Mouse (Mus musculus) spleen, adult 18-20 months (tissue): ENCODE results near the gene Gm21992.
A peak's percentile ranks its signal among the peaks of the same experiment; 100 is the strongest.

Source experiments
- DNase-seq, 2 experiments: peaks; one replicate each; pipeline ENCODE4 v3.0.0; 2022; ENCODE audit warnings: mixed read lengths in 2 of 2

Gm21992 gene

GRCm38 (mm10) chr19:4811063-4811908, at the start of gene Gm21992, which contains the start of gene Rbm14:
Gene Gm21992 (minus strand): TSS chr19:4811612.
Gene Rbm14 (minus strand): TSS chr19:4811634.
- DNase-seq = peak; percentile 94 to 95

DNA sequence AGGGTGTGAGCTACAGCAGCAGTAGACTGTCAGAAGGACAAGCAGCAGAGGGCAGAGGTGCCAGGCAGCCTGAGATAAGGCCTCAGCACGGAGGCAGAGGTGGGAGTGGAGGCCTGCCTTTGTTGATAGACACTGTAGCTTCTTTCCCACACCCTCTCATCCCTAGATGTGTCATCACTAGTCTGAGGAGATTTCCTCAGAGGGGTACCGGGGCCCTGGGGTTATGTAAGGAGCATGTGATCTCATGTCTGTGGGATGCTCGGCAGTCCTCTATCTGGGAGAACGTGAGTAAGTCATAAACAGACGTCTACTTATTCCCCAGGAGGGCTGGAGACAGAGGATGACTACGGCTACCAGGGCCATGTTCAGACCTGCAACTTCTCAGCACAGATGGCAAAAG, 47.7 kb upstream of the Gm21992 start:
- DNase-seq = no peak

DNA sequence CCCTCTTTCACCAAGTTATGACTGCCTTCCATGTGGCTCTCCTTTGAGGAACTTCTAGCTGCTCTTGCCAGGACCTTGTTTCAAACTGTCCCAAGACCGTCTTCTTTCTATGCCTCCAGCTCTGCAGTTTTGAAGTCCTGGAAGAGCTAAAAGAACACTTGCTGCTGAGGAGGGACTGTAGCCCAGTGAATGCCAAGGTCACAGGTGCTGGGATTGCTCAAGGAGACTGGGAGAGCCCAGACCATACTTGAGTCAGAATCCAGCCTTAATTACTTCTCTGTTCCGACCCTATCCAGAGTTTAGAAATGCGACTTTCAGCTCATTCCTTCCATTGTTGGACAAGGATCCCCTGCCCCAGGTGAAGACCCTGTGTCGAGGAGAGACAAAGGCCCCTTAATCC, 44.5 kb upstream of the Gm21992 start:
- no peak for DNase-seq

DNA sequence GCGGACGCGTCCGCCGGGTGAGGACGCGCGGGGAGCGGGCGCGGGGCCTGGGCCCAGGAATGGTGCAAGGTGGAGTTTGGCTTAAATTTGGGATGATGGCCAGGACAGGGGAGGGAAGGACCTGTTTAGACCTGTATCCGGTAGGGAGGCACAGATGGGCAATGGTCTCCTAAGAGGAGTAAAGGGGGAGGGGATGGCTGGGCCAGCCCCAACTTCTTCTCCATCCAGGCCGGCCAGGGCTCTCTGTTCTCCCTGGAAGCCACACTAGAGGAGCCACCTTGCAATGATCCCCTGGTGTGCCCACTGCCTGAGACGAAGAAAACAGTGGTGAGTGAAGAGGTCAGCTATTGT, 44.0 kb upstream of the Gm21992 start:
- DNase-seq = no peak

DNA sequence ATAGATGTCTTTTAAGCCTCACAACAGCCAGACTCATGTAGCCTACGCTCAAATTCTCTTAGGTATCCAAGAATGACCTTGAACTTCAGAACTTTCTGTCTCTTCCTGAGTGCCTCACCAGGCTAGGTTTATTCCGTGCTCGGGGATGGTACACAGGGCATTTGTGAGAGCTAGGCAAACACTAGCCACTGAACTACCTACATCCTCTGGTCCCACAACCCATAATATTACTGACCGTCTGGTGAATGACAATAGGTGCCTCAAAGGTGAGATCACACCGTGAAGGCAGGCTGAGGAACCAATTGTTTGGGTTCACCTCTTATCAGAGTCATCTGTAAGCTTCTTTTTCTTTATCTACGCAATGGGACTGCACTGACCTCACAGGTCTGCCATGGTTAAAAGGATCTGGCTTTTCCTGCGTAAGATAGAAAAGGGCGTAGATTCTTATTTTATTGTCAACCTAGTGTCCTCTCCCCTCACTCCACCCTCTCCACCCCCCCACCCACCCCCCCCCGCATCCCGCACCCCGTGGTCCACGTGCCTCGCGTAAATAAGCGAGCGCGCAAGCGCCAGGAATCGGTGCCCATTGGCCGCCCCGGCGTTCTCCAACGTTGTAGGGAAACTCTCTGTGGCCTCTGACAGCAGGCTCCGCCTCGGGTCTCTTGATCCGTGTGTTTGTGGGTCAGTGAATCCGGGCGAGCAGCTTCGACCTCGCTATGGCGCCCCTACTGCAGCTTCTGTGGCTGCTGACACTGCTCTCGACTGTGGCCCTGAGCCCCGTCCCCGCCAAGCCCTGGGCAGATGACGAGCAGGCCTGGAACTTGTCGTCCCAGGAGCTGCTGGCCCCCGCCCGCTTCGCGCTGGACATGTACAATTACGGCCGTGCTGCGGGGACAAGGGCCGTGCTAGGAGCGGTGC, 43.4 kb upstream of the Gm21992 start, which contains the start of gene Ctsf:
Gene Ctsf (plus strand): TSS at position 579 of the 918 bp plus-strand sequence.
- DNase-seq = peak; percentile 30 to 35

DNA sequence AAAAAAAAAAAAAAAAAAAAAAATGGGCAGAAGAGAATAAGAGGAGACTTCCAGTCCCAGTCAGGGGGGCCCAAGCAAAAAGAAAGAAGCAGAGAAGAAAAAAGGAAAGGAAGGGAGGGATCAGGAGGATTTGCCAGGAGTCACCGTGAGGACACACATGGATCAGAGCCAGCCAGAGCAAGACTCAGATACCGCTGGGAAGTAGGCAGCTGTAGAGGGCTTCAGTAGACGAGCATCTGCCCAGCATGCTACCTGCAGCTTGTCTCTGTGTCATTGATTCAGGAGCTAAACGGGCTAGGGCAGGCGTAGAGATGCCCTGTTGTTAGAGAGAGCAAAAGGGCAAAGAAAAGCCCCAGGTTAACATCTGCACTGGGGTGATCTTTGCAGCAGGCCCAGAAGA, 38.9 kb upstream of the Gm21992 start:
- no peak for DNase-seq

GRCm38 (mm10) chr19:4849800-4850199, 38.4 kb upstream of the Gm21992 start:
- DNase-seq = no peak

DNA sequence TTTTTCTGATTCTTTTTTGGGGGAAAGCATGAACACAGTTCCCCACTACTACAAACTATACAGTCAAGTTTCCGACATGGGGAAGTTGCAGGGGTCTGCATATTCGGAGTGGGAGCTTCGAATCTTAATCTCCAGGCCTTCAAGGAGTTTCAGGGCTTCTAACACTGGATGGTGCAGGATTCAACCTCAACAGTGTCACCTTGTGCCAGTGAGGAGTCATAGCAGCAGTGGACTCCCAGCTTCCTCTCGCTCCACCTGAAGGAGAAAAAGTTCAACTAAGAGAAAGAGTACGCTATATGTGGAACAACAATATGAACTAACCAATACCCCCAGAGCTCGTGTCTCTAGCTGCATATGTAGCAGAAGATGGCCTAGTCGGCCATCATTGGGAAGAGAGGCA, 36.1 kb upstream of the Gm21992 start:
- DNase-seq = no peak

DNA sequence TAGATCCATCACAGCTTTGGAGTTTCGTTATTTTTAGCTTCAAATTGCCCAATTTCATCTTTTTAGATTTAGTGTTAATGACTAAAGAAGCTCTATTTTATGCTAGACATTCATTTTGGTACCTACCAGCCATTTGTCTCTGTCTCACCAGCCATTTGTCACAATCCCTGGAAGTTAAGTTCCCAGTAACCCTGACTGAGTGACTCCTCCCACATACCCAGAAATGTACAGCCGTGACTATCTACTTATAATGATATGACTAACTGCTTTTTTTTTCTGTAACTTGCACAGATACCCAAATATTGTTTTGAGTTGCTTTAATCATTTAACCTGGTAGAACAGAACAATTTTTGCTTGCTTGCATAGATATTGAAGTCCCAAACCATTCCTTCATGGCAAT, 34.4 kb upstream of the Gm21992 start:
- no peak for DNase-seq

- DNase-seq = no peak
Observed at GRCm38 (mm10) chr19:4842611-4843010, 31.2 kb upstream of the Gm21992 start.

DNA sequence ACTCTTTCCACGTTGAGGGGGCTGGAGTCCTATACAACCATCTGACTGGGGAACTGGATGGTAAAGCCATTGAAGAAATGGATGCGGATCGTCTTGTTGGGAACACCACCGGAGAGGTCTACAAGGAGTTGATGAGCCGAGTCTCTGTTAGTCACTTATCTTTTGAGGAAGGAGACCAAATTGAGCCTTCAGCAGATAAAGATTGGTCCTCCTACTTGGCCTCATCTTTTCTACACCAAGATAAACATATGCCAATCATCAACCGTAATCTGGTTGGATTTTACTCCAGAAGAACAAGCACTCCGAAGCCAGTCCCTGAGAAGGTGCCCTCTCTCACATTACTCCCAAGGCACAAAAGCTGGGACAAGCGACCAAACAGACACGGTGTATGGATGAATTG, 29.4 kb upstream of the Gm21992 start:
- DNase-seq = no peak

GRCm38 (mm10) chr19:4839149-4839548, 27.7 kb upstream of the Gm21992 start, which contains the start of the genes Ccs and Ccdc87:
Gene Ccs (minus strand): TSS chr19:4839332.
Gene Ccdc87 (plus strand): TSS chr19:4839366.
- DNase-seq = peak; percentile 89 to 92

DNA sequence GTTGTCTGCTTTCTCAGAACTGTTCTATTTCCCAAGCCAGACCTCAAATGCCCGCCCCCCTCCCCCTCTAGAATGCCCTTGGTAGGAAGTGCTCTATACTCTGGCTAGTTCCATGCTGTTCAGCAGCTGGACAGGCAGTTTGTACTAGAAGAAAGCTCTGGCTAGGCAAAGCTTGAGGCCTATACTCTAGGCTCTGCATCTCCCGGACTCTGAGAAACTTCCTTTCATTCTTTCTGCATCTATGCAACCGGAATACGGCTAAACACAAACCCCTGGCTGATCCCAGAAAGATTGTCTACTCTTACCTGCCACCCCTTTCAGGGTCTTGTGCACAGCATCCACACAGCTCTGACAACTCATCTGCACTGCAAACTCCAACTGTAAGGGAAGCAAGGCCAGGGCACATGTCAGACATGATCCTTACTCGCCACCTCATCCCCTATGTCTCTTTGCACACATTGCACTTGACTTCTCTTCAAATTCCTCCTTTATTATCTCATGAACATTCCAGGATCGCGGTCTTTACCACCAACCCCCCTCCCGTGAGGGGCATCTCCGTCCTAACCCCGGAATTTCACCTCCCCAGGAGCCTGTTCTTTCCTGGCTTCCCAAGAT, 27.2 kb upstream of the Gm21992 start:
- DNase-seq = no peak

DNA sequence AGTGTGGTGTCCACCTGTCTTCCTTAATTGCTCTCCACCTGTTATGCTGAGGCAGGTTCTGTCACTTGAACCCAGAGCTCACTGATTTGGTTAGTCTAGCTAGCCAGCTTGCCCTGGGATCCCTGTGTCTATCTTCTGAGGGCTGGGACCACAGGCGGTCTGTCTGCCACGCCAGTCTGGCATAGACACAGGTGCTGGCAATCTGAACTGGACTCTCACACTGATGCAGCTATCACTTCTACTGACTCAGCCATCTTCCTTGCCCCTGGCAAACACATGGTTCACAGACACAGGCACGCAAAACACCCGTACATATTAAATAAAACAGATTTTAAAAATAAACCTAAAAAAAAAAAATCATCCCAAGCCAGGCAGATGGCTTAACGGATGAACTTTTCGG, 25.6 kb upstream of the Gm21992 start:
- no peak for DNase-seq

DNA sequence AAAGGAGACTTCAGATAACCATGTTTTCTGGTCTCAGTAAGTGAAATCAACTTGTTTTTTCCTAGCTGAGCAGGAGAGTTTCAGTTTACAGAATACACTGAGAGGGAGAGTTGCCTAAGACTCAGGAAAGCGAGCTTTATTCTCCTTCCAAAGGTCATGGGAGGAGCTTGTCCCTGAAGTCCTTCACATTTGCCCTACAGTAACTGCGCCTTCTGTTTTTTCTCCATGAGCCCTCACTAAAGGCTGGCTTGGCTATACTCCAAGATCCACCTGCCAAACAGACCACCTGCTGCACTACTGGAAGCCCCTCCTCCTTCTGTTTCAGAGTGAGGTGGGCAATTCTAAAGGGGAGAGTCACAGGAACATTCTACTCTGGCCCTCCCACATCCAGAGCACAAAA, 24.7 kb upstream of the Gm21992 start:
- DNase-seq = no peak

- no peak for DNase-seq
Observed at GRCm38 (mm10) chr19:4833977-4834376, 22.6 kb upstream of the Gm21992 start.

DNA sequence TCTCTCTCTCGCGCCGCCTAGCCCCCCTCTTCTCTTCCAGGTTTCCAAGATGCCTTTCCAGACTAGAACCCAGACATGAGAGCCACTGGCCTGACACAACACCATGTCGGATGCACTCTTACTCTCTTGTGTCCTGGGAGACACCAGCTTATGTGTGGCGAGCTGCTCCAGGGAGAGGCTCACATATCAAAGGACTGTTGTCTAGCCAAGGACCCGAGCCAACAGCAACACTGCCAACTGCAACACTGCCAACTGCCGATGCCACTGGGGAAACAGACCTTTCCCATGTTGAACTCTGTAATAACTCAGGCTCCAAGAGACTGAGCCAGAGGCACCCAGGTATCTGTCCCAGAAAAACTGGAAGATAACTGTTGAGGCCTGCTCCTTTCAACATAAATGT, 17.7 kb upstream of the Gm21992 start:
- DNase-seq = no peak

DNA sequence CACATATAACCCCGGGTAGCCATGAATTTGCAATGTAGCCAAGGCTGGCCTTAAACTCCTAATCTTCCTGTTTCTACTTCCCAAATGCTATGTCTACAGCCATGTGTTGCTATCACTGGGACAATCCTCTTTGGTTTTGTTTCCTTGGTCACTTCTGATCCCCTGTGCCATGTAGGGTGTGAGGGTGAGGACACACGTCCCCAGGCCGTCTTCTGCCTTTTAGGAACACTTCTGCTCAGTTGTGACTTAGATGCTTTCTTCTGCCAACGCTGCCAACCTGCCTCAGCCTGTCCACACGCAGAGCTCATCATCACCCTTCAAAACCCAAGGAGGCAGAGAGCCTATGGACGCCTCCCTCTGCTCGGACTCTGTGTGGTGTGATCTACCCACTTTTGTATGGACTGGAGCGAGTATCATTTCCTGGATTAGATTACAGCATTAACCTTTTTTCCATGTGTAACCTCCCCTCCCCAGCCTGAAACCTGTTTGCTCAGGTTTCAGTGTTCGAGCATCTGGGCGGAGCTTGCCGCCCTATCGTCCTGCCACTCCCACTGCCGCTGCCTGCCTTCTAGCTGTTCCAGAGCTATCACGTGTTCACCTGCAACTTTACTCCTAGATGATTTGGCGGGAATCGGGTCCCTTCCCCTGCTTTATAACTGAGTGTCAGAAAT, 17.2 kb upstream of the Gm21992 start:
- no peak for DNase-seq

DNA sequence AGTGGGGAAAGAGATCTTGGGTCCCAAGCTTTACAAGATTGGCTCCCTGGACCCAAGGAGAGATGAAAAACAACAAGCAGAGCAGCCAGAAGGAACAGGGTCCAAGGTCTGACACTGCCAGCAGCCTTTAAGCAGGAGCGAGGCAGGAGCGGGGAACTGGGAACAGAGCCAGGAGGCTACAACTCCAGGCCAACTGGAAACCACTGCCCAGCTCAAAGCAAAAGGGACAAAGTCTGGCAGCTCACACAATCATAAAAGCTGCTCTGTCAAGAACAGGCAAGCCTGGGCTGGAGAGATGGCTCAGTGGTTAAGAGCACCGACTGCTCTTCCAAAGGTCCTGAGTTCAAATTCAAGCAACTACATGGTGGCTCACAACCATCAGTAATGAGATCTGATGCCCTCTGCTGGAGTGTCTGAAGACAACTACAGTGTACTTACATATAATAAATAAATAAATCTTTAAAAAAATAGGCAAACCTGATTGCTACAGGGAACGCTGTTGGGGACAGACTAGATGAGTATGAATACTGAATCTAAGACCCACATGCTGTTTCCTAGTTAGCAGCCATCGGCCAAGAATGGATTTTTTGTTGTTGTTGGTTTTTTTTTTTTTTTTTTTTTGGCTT, 9.4 kb upstream of the Gm21992 start:
- DNase-seq = no peak

DNA sequence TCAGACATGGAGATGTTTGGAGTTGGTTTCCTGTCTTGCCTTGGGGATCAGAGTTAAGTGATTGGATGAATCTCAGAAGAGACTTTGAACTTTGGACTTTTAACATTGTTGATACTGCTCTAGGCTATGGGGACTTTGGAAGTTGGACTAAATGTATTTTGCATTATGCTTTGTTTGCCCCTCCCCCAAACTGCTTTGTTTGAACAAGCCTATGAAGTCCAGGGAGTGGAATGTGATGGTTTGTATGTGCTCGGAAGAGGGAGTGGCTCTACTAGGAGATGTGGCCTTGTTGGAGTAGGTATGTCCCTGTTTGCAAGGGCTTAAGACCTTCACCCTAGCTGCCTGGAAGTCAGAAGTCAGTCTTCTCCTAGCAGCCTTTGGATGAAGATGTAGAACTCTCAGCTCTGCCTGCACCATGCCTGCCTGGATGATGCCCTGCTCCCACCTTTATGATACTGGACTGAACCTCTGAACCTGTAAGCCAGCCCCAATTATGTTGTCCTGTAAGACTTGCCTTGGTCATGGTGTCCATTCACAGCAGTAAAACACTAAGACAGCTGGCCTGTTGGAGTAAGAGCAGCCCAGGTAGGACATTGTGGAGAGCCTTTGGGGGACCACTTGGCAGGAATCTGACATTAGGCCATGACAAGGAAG, 5.9 kb upstream of the Gm21992 start:
- DNase-seq = no peak

- DNase-seq = no peak
Observed at GRCm38 (mm10) chr19:4813015-4813414, 1.6 kb upstream of the Gm21992 start.
